In genomic region chr7:89698186-89698585, GRCm38 (mm10) we compare ENCODE assay signal across 9 mouse cellular contexts.
DNase-seq lines count a peak whose midpoint lies in the region; ATAC-seq and TF ChIP-seq lines count a peak whose summit lies in the region.
"Had no signal": no experiment of that assay in that cellular context is flagged by ENCODE, and none has a peak within 500 bp of the region (broad histone marks: within the 10 kb centered on the region; RNA-seq: fewer than 3 reads in every experiment).

No protein-coding gene starts in this region.

- H3K36me3 ChIP-seq in kidney, embryonic 16.5 days (ENCODE audit: insufficient read depth, low read length): no peaks in the 10 kb centered on the region
- H3K36me3 ChIP-seq in ES-E14 (ENCODE audit: control insufficient read depth, insufficient read depth, low read length, poor library complexity, severe bottlenecking): no peaks in the 10 kb centered on the region
- H3K36me3 ChIP-seq: heart, embryonic 13.5 days had no signal

- no peaks in the 10 kb centered on the region for H3K4me1 ChIP-seq in kidney, embryonic 16.5 days (ENCODE audit: insufficient read depth, low read length)
- no peaks in the 10 kb centered on the region for H3K4me1 ChIP-seq in ES-E14 (ENCODE audit: control insufficient read depth in 2 of 2, insufficient read depth in 2 of 2, low read length in 2 of 2, poor library complexity in 1 of 2)

- H3K27ac ChIP-seq in kidney, embryonic 16.5 days (ENCODE audit: low read length): no peak overlapping the region
- no peak overlapping the region for H3K27ac ChIP-seq in ES-E14 (ENCODE audit: insufficient read depth, low read depth, low read length, poor library complexity, severe bottlenecking)
- H3K27ac ChIP-seq: heart, embryonic 13.5 days had no signal

- no peak overlapping the region for H3K4me3 ChIP-seq in kidney, embryonic 16.5 days (ENCODE audit: low read length)
- H3K4me3 ChIP-seq in ES-E14 (ENCODE audit: insufficient read depth in 1 of 2, low read depth in 1 of 2, low read length in 2 of 2, poor library complexity in 1 of 2, severe bottlenecking in 1 of 2): no peak overlapping the region
- H3K4me3 ChIP-seq: heart, embryonic 13.5 days; myocyte had no signal

- no peak for DNase-seq in kidney, adult 11 months
- DNase-seq in ES-E14 (ENCODE audit: low read depth, low spot score): peak; percentile 67
- peak; percentile 21 for DNase-seq in cerebellum, adult 9-11 months
- DNase-seq in kidney, postnatal 10 days: peak; percentile 39
- no peak for DNase-seq in urinary bladder, postnatal 4 days (ENCODE audit: low spot score in 2 of 2)
- no peak for DNase-seq in left cerebral cortex, adult 9 months (ENCODE audit: low spot score in 2 of 2)

- ATAC-seq in kidney, embryonic 16.5 days (ENCODE audit: low FRiP score, low TSS enrichment): peak; percentile 51; the same call in 1 of the 2 replicates

- H3K27me3 ChIP-seq in kidney, embryonic 16.5 days (ENCODE audit: insufficient read depth, low read length): no peaks in the 10 kb centered on the region
- H3K27me3 ChIP-seq: heart, embryonic 13.5 days had no signal

- no peaks in the 10 kb centered on the region for H3K9me3 ChIP-seq in kidney, embryonic 16.5 days (ENCODE audit: low read length)
- H3K9me3 ChIP-seq in ES-E14 (ENCODE audit: control insufficient read depth, insufficient read depth, low read depth, low read length): no peaks in the 10 kb centered on the region
- H3K9me3 ChIP-seq: heart, embryonic 13.5 days had no signal

- no peak overlapping the region for H3K4me2 ChIP-seq in kidney, embryonic 16.5 days (replicated peaks; ENCODE audit: low read depth, low read length)
- H3K4me2 ChIP-seq: heart, embryonic 13.5 days had no signal

- no peak overlapping the region for H3K9ac ChIP-seq in kidney, embryonic 16.5 days (replicated peaks; ENCODE audit: low read length)
- H3K9ac ChIP-seq in ES-E14 (ENCODE audit: insufficient read depth, low read depth, low read length, poor library complexity, severe bottlenecking): no peak overlapping the region
- H3K9ac ChIP-seq: heart, embryonic 13.5 days had no signal

- in situ Hi-C loops in ES-E14 (cut with MboI; ENCODE audit: low sequenced_read_pairs in 2 of 2, unreplicated experiment in 2 of 2): no loop called here

TF ChIP-seq in ES-E14, 5 proteins besides CTCF, POLR2A, EP300 and RAD21:
- TF ChIP-seq ZC3H11A (IDR thresholded peaks at IDR 0.05; ENCODE audit: borderline replicate concordance, low read depth, low read length) (0 out of 2 replicates have a peak, but pooled peaks have one; percentile 20), ZNF384 (IDR thresholded peaks at IDR 0.05; ENCODE audit: low read depth, low read length) (no peak), CHD2 (IDR thresholded peaks at IDR 0.05; ENCODE audit: low read depth, low read length) (peak; percentile 67; the same call in 1 of the 2 replicates)

Comparison
In these comparisons a context has a peak if more than half of its experiments do, and no peak if none do; other contexts are left out.
1. DNase-seq: peak in ES-E14 (single experiment), cerebellum, adult 9-11 months (single experiment) and kidney, postnatal 10 days (single experiment); none in kidney, adult 11 months (single experiment), urinary bladder, postnatal 4 days (0 of 2) and left cerebral cortex, adult 9 months (0 of 2).